Mouse (Mus musculus) B cell, adult 62 days (primary cell): ENCODE results near the gene Copz2. TPM values are rescaled to one million over a fixed set of nuclear protein-coding genes. Genes with fewer than 3 reads are reported as not detected.

ENCODE experiments used
- total RNA-seq: library from RNA; stranded (reverse); gene quantifications from 4 replicates; pipeline ENCODE4 v1.2.4, GENCODE M21; 2023

Gene Copz2
- not detected in 4 replicates for total RNA-seq

GRCm38 (mm10) chr11:96849681-96850467, at the start of gene Copz2:
Gene Copz2, plus strand, starts transcription at chr11:96849870.

GRCm38 (mm10) chr11:96829813-96830538, 19.7 kb upstream of the Copz2 start, which contains the start of gene Nfe2l1:
Gene Nfe2l1, minus strand, starts transcription at chr11:96829968.

Other genes with a start within 250 kb of the Copz2 start
- 55.0 to 62.3 TPM (median 59.7 TPM) in 4 replicates for gene Snx11, start 72.3 kb upstream of the Copz2 start, total RNA-seq
- 53.6 to 64.3 TPM (median 60.8 TPM) in 4 replicates for gene Cbx1, start 60.7 kb upstream of the Copz2 start, total RNA-seq
- 65.0 to 89.1 TPM (median 82.8 TPM) in 4 replicates for gene Nfe2l1, start 19.9 kb upstream of the Copz2 start, total RNA-seq
- 42.7 to 58.5 TPM (median 49.9 TPM) in 4 replicates for gene Cdk5rap3, start 66.6 kb downstream of the Copz2 start, total RNA-seq
- gene Prr15l, start 78.2 kb downstream of the Copz2 start, total RNA-seq = not detected in 4 replicates
- gene Pnpo, start 94.1 kb downstream of the Copz2 start, total RNA-seq = 23.0 to 26.0 TPM (median 26.0 TPM) in 4 replicates
- gene Sp2, start 133.1 kb downstream of the Copz2 start, total RNA-seq = 53.9 to 62.0 TPM (median 54.7 TPM) in 4 replicates
- gene Sp6, start 163.5 kb downstream of the Copz2 start, total RNA-seq = 0.19 TPM in 1 of 4 replicates, not detected in the others
- gene Scrn2, start 180.1 kb downstream of the Copz2 start, total RNA-seq = 7.4 to 9.4 TPM (median 8.3 TPM) in 4 replicates
- not detected in 4 replicates for gene Lrrc46, start 191.5 kb downstream of the Copz2 start, total RNA-seq
- gene Mrpl10, start 191.7 kb downstream of the Copz2 start, total RNA-seq = 38.6 to 47.2 TPM (median 42.0 TPM) in 4 replicates
- 35.6 to 40.5 TPM (median 37.0 TPM) in 4 replicates for gene Osbpl7, start 200.8 kb downstream of the Copz2 start, total RNA-seq